Mouse (Mus musculus): ENCODE measurements around the gene Olfr993.

Gene Olfr993

GRCm38 (mm10) chr2:85414777-85415176, at the start of gene Olfr993:
Gene Olfr993, minus strand, starts transcription at chr2:85414877.
- DNase-seq, result no peak

GRCm38 (mm10) chr2:85443539-85443938, 28.9 kb upstream of the Olfr993 start, which contains the start of gene Olfr995:
Gene Olfr995, minus strand, starts transcription at chr2:85443639.
- DNase-seq, result no peak

DNA sequence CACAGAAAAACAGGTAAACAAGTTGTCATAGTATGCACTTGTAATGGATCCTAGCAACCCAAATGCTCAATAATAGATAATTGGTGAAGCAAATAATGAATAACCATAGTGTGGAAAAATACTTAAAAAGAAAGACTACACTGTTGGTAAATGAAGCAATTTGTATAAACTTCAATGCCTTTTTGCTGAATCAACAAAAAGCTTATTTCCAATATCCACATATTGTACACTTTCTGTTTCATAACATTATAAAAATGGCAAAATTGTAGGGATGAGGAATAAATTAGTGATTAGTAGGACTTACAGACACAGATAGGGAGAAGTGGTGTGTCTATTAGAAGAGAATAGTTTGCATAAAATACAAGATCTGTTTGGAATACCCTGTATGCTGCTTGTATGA, 27.9 kb upstream of the Olfr993 start:
- DNase-seq, result no peak

- DNase-seq, result no peak
These were observed 21.7 kb upstream of the Olfr993 start, which contains the start of gene Olfr994 for GRCm38 (mm10) chr2:85436351-85436750. Gene Olfr994, minus strand, starts transcription at chr2:85436451.

DNA sequence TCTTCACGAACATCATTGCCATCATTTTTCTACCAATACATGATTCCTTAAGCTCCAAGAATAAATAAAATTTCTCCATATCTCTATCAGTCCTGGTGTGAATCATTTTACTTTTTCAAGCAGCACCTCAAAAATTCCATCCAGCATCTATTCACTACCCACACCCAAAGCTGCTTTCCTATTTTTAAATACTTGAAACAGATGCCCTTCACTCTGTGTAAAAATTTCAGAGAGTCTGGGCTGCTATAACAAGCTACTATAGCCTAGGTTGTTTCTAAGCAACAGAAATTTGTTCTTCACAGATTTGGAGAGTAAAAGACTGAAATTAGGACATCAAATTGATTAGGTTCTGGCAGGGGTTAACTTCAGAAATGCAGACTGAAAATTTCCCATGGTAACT, 11.2 kb upstream of the Olfr993 start:
- peak; percentile 49 for DNase-seq

DNA sequence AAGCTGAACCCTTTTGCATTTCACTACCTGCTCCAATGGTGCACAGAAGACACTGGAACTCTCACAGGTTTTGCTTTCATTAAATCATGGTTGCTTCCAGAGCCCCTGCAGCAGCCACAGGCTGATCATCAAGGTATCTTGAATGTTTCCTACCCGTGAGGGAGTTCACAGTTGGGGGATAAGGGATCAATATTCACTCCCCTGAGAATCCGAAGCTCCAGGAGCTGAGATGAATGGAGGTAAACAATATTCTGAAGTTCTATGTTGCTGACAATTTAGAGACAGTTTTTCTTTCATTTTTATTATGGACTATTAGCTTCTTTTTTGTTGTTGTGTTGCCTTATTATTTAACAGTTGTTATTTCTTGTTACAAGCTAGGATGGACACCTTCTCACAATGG, 5.3 kb downstream of the Olfr993 start, which contains the start of gene Olfr992:
Olfr992 (minus strand) TSS at position 101 of the 400 bp plus-strand sequence.
- DNase-seq, result no peak
